Mouse (Mus musculus): ENCODE measurements at regions not wholly inside any gene's neighbourhood (a gene's known extent, or its start where the extent isn't known, plus 50 kb on each side); places are given as distances from the start of the nearest gene placed in this dataset.
A peak's percentile ranks its signal among the peaks of the same experiment; 100 is the strongest.

- 50% methylated on average over 10 of the region's 10 CpGs for WGBS
- H3K36me3 ChIP-seq (ENCODE audit: control insufficient read depth, insufficient read depth, low read length) = no peaks in the 10 kb centered on the region
- ATAC-seq (ENCODE audit: low FRiP score) = no peak; the same call in 1 of the 2 replicates
Measured at GRCm38 (mm10) chrX:99605084-99605824, 134.2 kb upstream of the Pja1 start.

GRCm38 (mm10) chrX:99603714-99604113 is 132.6 kb upstream of the Pja1 start:
- WGBS = 85% methylated on average over 6 of the region's 6 CpGs
- H3K9me3 ChIP-seq (ENCODE audit: control insufficient read depth, low read length) = no peaks in the 10 kb centered on the region

More at GRCm38 (mm10) chrX:99605084-99605824, 134.2 kb upstream of the Pja1 start:
- no peak overlapping the region for H3K27ac ChIP-seq (ENCODE audit: low read depth, low read length)
- H3K9me3 ChIP-seq (ENCODE audit: control insufficient read depth, low read length) = no peaks in the 10 kb centered on the region
- peaks cover 17% of the 10 kb centered on the region for H3K27me3 ChIP-seq (ENCODE audit: control insufficient read depth, insufficient read depth, low read length)
- no peaks in the 10 kb centered on the region for H3K4me1 ChIP-seq (replicated peaks; ENCODE audit: control insufficient read depth, insufficient read depth, low read length)
- DNase-seq (ENCODE audit: low spot score) = no peak
- no peak overlapping the region for H3K9ac ChIP-seq (ENCODE audit: low read depth, low read length)
- H3K4me3 ChIP-seq (ENCODE audit: low read depth, low read length) = no peak overlapping the region
- H3K4me2 ChIP-seq (replicated peaks; ENCODE audit: low read depth, low read length) = no peak overlapping the region

GRCm38 (mm10) chrX:99602268-99602885 is 131.3 kb upstream of the Pja1 start:
- Histone ChIP-seq H3K36me3 (ENCODE audit: control insufficient read depth, insufficient read depth, low read length) (no peaks in the 10 kb centered on the region), H3K4me1 (replicated peaks; ENCODE audit: control insufficient read depth, insufficient read depth, low read length) (no peaks in the 10 kb centered on the region), H3K27ac (ENCODE audit: low read depth, low read length) (no peak overlapping the region), H3K4me2 (replicated peaks; ENCODE audit: low read depth, low read length) (no peak overlapping the region), H3K9ac (ENCODE audit: low read depth, low read length) (no peak overlapping the region), H3K4me3 (ENCODE audit: low read depth, low read length) (no peak overlapping the region), H3K27me3 (ENCODE audit: control insufficient read depth, insufficient read depth, low read length) (peaks cover 8% of the 10 kb centered on the region), H3K9me3 (ENCODE audit: control insufficient read depth, low read length) (no peaks in the 10 kb centered on the region)
- ATAC-seq (ENCODE audit: low FRiP score) (no peak), DNase-seq (ENCODE audit: low spot score) (no peak)
- WGBS = 75% methylated on average over 12 of the region's 12 CpGs

More at GRCm38 (mm10) chrX:99603714-99604113, 132.6 kb upstream of the Pja1 start:
- Histone ChIP-seq H3K4me3 (ENCODE audit: low read depth, low read length) (no peak overlapping the region), H3K27ac (ENCODE audit: low read depth, low read length) (no peak overlapping the region), H3K36me3 (ENCODE audit: control insufficient read depth, insufficient read depth, low read length) (no peaks in the 10 kb centered on the region), H3K27me3 (ENCODE audit: control insufficient read depth, insufficient read depth, low read length) (peaks cover 8% of the 10 kb centered on the region), H3K4me1 (replicated peaks; ENCODE audit: control insufficient read depth, insufficient read depth, low read length) (no peaks in the 10 kb centered on the region), H3K4me2 (replicated peaks; ENCODE audit: low read depth, low read length) (no peak overlapping the region), H3K9ac (ENCODE audit: low read depth, low read length) (no peak overlapping the region)
- no peak for ATAC-seq (ENCODE audit: low FRiP score)
- no peak for DNase-seq (ENCODE audit: low spot score)

- Histone ChIP-seq H3K36me3 (ENCODE audit: control insufficient read depth, insufficient read depth, low read length) (no peaks in the 10 kb centered on the region), H3K27ac (ENCODE audit: low read depth, low read length) (no peak overlapping the region), H3K4me2 (replicated peaks; ENCODE audit: low read depth, low read length) (no peak overlapping the region), H3K9me3 (ENCODE audit: control insufficient read depth, low read length) (no peaks in the 10 kb centered on the region), H3K4me3 (ENCODE audit: low read depth, low read length) (no peak overlapping the region), H3K9ac (ENCODE audit: low read depth, low read length) (no peak overlapping the region), H3K27me3 (ENCODE audit: control insufficient read depth, insufficient read depth, low read length) (peaks cover 8% of the 10 kb centered on the region), H3K4me1 (replicated peaks; ENCODE audit: control insufficient read depth, insufficient read depth, low read length) (no peaks in the 10 kb centered on the region)
- 78% methylated on average over 6 of the region's 6 CpGs for WGBS
- ATAC-seq (ENCODE audit: low FRiP score) = no peak
- DNase-seq (ENCODE audit: low spot score) = no peak
Measured at GRCm38 (mm10) chrX:99595493-99595892, 124.4 kb upstream of the Pja1 start.

GRCm38 (mm10) chrX:99593872-99594487 is 122.9 kb upstream of the Pja1 start:
- Histone ChIP-seq H3K9ac (ENCODE audit: low read depth, low read length) (no peak overlapping the region), H3K36me3 (ENCODE audit: control insufficient read depth, insufficient read depth, low read length) (no peaks in the 10 kb centered on the region), H3K27ac (ENCODE audit: low read depth, low read length) (no peak overlapping the region), H3K4me2 (replicated peaks; ENCODE audit: low read depth, low read length) (no peak overlapping the region), H3K4me1 (replicated peaks; ENCODE audit: control insufficient read depth, insufficient read depth, low read length) (no peaks in the 10 kb centered on the region), H3K27me3 (ENCODE audit: control insufficient read depth, insufficient read depth, low read length) (peaks cover 8% of the 10 kb centered on the region), H3K9me3 (ENCODE audit: control insufficient read depth, low read length) (no peaks in the 10 kb centered on the region), H3K4me3 (ENCODE audit: low read depth, low read length) (no peak overlapping the region)
- ATAC-seq (ENCODE audit: low FRiP score) (peak; percentile 76), DNase-seq (ENCODE audit: low spot score) (peak; percentile 38)
- WGBS = 26% methylated on average over 20 of the region's 28 CpGs

- H3K4me3 ChIP-seq (ENCODE audit: low read depth, low read length) = no peak overlapping the region
- H3K4me2 ChIP-seq (replicated peaks; ENCODE audit: low read depth, low read length) = no peak overlapping the region
- peaks cover 8% of the 10 kb centered on the region for H3K27me3 ChIP-seq (ENCODE audit: control insufficient read depth, insufficient read depth, low read length)
- ATAC-seq (ENCODE audit: low FRiP score) = no peak
- H3K27ac ChIP-seq (ENCODE audit: low read depth, low read length) = no peak overlapping the region
- no peaks in the 10 kb centered on the region for H3K9me3 ChIP-seq (ENCODE audit: control insufficient read depth, low read length)
- no peaks in the 10 kb centered on the region for H3K36me3 ChIP-seq (ENCODE audit: control insufficient read depth, insufficient read depth, low read length)
- DNase-seq (ENCODE audit: low spot score) = no peak
- WGBS = 43% methylated on average over 11 of the region's 11 CpGs
- H3K9ac ChIP-seq (ENCODE audit: low read depth, low read length) = no peak overlapping the region
- H3K4me1 ChIP-seq (replicated peaks; ENCODE audit: control insufficient read depth, insufficient read depth, low read length) = no peaks in the 10 kb centered on the region
Measured at GRCm38 (mm10) chrX:99592980-99593379, 121.9 kb upstream of the Pja1 start.

- Histone ChIP-seq H3K9me3 (ENCODE audit: control insufficient read depth, low read length) (no peaks in the 10 kb centered on the region), H3K9ac (ENCODE audit: low read depth, low read length) (no peak overlapping the region), H3K4me3 (ENCODE audit: low read depth, low read length) (no peak overlapping the region), H3K27me3 (ENCODE audit: control insufficient read depth, insufficient read depth, low read length) (no peaks in the 10 kb centered on the region; the same call in 1 of the 2 replicates), H3K4me2 (replicated peaks; ENCODE audit: low read depth, low read length) (no peak overlapping the region), H3K4me1 (replicated peaks; ENCODE audit: control insufficient read depth, insufficient read depth, low read length) (no peaks in the 10 kb centered on the region), H3K36me3 (ENCODE audit: control insufficient read depth, insufficient read depth, low read length) (no peaks in the 10 kb centered on the region), H3K27ac (ENCODE audit: low read depth, low read length) (no peak overlapping the region)
- DNase-seq (ENCODE audit: low spot score) = no peak
- no peak for ATAC-seq (ENCODE audit: low FRiP score)
- WGBS = 40% methylated on average over 2 of the region's 2 CpGs
Measured at GRCm38 (mm10) chrX:99587284-99587683, 116.2 kb upstream of the Pja1 start.

GRCm38 (mm10) chrX:99586282-99586681 is 115.2 kb upstream of the Pja1 start:
- no peaks in the 10 kb centered on the region for H3K9me3 ChIP-seq (ENCODE audit: control insufficient read depth, low read length)
- no peak overlapping the region for H3K4me2 ChIP-seq (replicated peaks; ENCODE audit: low read depth, low read length)
- H3K4me1 ChIP-seq (replicated peaks; ENCODE audit: control insufficient read depth, insufficient read depth, low read length) = no peaks in the 10 kb centered on the region
- ATAC-seq (ENCODE audit: low FRiP score) (no peak), DNase-seq (ENCODE audit: low spot score) (no peak)
- no peak overlapping the region for H3K9ac ChIP-seq (ENCODE audit: low read depth, low read length)
- WGBS = 52% methylated on average over 11 of the region's 11 CpGs
- H3K36me3 ChIP-seq (ENCODE audit: control insufficient read depth, insufficient read depth, low read length) = no peaks in the 10 kb centered on the region
- H3K27me3 ChIP-seq (ENCODE audit: control insufficient read depth, insufficient read depth, low read length) = no peaks in the 10 kb centered on the region
- H3K4me3 ChIP-seq (ENCODE audit: low read depth, low read length) = no peak overlapping the region
- no peak overlapping the region for H3K27ac ChIP-seq (ENCODE audit: low read depth, low read length)

All from hindbrain, embryonic 11.5 days (tissue).